Mouse (Mus musculus): ENCODE results near the gene Plekhh1. TPM values are rescaled to one million over a fixed set of nuclear protein-coding genes. Genes with fewer than 3 reads are reported as not detected.
"Not testable (repeated sequence)": the region's sequence is repeated elsewhere in the genome, so short reads cannot be mapped to it uniquely, and the experiment has no call there.

Gene Plekhh1
- polyA plus RNA-seq, 1 experiment from 2014 or later, result 3.6 TPM

GRCm38 (mm10) chr12:79005456-79005855 is 23.5 kb upstream of the Plekhh1 start:
- Histone ChIP-seq H3K4me1 (replicated peaks) (peaks cover 26% of the 10 kb centered on the region), H3K9me3 (no peaks in the 10 kb centered on the region), H3K27me3 (no peaks in the 10 kb centered on the region), H3K4me3 (peak overlapping the region; percentile 95), H3K9ac (0 out of 2 replicates have a peak overlapping the region, but pooled peaks have one; percentile 95), H3K36me3 (no peaks in the 10 kb centered on the region), H3K27ac (replicated peaks) (no peak overlapping the region), H3K4me2 (peak overlapping the region; percentile 79)
- WGBS, result 83% methylated on average over 5 of the region's 5 CpGs
- ATAC-seq (ENCODE audit: low read depth), result no peak

- no peak for ATAC-seq (ENCODE audit: low read depth)
- H3K4me3 ChIP-seq, result peak overlapping the region; percentile 95
- H3K4me2 ChIP-seq, result peak overlapping the region; percentile 79
- no peaks in the 10 kb centered on the region for H3K27me3 ChIP-seq
- H3K9me3 ChIP-seq, result no peaks in the 10 kb centered on the region
- peak overlapping the region; percentile 94 for H3K27ac ChIP-seq (replicated peaks)
- peaks cover 26% of the 10 kb centered on the region for H3K4me1 ChIP-seq (replicated peaks)
- no peaks in the 10 kb centered on the region for H3K36me3 ChIP-seq
- H3K9ac ChIP-seq, result peak overlapping the region; percentile 95
- WGBS, result 35% methylated on average over 9 of the region's 9 CpGs
Measured at GRCm38 (mm10) chr12:79006076-79006475, 22.9 kb upstream of the Plekhh1 start.

GRCm38 (mm10) chr12:79006478-79007125 is 22.4 kb upstream of the Plekhh1 start:
- no peaks in the 10 kb centered on the region for H3K36me3 ChIP-seq
- H3K4me3 ChIP-seq, result peak overlapping the region; percentile 95
- peak overlapping the region; percentile 95 for H3K9ac ChIP-seq
- H3K4me1 ChIP-seq (replicated peaks), result peaks cover 26% of the 10 kb centered on the region
- H3K4me2 ChIP-seq, result peak overlapping the region; percentile 79
- H3K9me3 ChIP-seq, result no peaks in the 10 kb centered on the region
- ATAC-seq (ENCODE audit: low read depth), result peak; percentile 83
- H3K27me3 ChIP-seq, result no peaks in the 10 kb centered on the region
- WGBS, result 2% methylated on average over 37 of the region's 53 CpGs
- peak overlapping the region; percentile 94 for H3K27ac ChIP-seq (replicated peaks)

- Histone ChIP-seq H3K9me3 (no peaks in the 10 kb centered on the region), H3K27ac (replicated peaks) (peak within 1 kb of the TSS; percentile 94), H3K27me3 (no peaks in the 10 kb centered on the region), H3K36me3 (no peaks in the 10 kb centered on the region), H3K4me3 (peak within 1 kb of the TSS; percentile 95), H3K9ac (peak within 1 kb of the TSS; percentile 95), H3K4me1 (replicated peaks) (peaks cover 26% of the 10 kb centered on the region), H3K4me2 (peak within 1 kb of the TSS; percentile 79)
- peak; percentile 96 for ATAC-seq (ENCODE audit: low read depth)
- WGBS, result 2% methylated on average over 41 of the region's 49 CpGs
Measured at GRCm38 (mm10) chr12:79007126-79007753, 21.7 kb upstream of the Plekhh1 start, which contains the start of gene Tmem229b. Tmem229b (minus strand) TSS chr12:79007627.

- Histone ChIP-seq H3K9me3 (no peaks in the 10 kb centered on the region), H3K9ac (no peak overlapping the region), H3K4me3 (no peak overlapping the region), H3K4me1 (replicated peaks) (peaks cover 16% of the 10 kb centered on the region), H3K4me2 (no peak overlapping the region), H3K27ac (replicated peaks) (no peak overlapping the region), H3K36me3 (no peaks in the 10 kb centered on the region), H3K27me3 (no peaks in the 10 kb centered on the region)
- 50% methylated on average over 3 of the region's 3 CpGs for WGBS
- ATAC-seq (ENCODE audit: low read depth), result no peak
Measured at GRCm38 (mm10) chr12:79010569-79010968, 18.4 kb upstream of the Plekhh1 start.

- 0 out of 2 replicates have a peak overlapping the region, but pooled peaks have one; percentile 19 for H3K27ac ChIP-seq (replicated peaks)
- no peak overlapping the region for H3K9ac ChIP-seq
- H3K4me3 ChIP-seq, result no peak overlapping the region
- H3K4me1 ChIP-seq (replicated peaks), result peaks cover 8% of the 10 kb centered on the region; the same call in 1 of the 2 replicates
- no peaks in the 10 kb centered on the region for H3K36me3 ChIP-seq
- H3K27me3 ChIP-seq, result no peaks in the 10 kb centered on the region
- no peak for ATAC-seq (ENCODE audit: low read depth)
- WGBS, result 21% methylated on average over 5 of the region's 5 CpGs
- H3K4me2 ChIP-seq, result no peak overlapping the region
- H3K9me3 ChIP-seq, result no peaks in the 10 kb centered on the region
Measured at GRCm38 (mm10) chr12:79016109-79016508, 12.9 kb upstream of the Plekhh1 start.

- H3K27ac ChIP-seq (replicated peaks), result no peak overlapping the region
- no peak overlapping the region for H3K4me3 ChIP-seq
- no peak overlapping the region for H3K4me2 ChIP-seq
- H3K9me3 ChIP-seq, result no peaks in the 10 kb centered on the region
- no peaks in the 10 kb centered on the region for H3K27me3 ChIP-seq
- H3K36me3 ChIP-seq, result no peaks in the 10 kb centered on the region
- no peak overlapping the region for H3K9ac ChIP-seq
- ATAC-seq (ENCODE audit: low read depth), result no peak
- peaks cover 8% of the 10 kb centered on the region; the same call in 1 of the 2 replicates for H3K4me1 ChIP-seq (replicated peaks)
- 62% methylated on average over 4 of the region's 4 CpGs for WGBS
Measured at GRCm38 (mm10) chr12:79017994-79018399, 11.0 kb upstream of the Plekhh1 start.

GRCm38 (mm10) chr12:79021902-79022301 is 7.1 kb upstream of the Plekhh1 start:
- H3K9ac ChIP-seq, result no peak overlapping the region
- no peaks in the 10 kb centered on the region for H3K36me3 ChIP-seq
- no peak overlapping the region for H3K27ac ChIP-seq (replicated peaks)
- 79% methylated on average over 1 of the region's 1 CpGs for WGBS
- H3K4me1 ChIP-seq (replicated peaks), result no peaks in the 10 kb centered on the region
- H3K27me3 ChIP-seq, result no peaks in the 10 kb centered on the region
- H3K9me3 ChIP-seq, result no peaks in the 10 kb centered on the region
- H3K4me3 ChIP-seq, result no peak overlapping the region
- no peak for ATAC-seq (ENCODE audit: low read depth)
- no peak overlapping the region for H3K4me2 ChIP-seq

- Histone ChIP-seq H3K4me3 (no peak overlapping the region), H3K27ac (replicated peaks) (no peak overlapping the region), H3K9me3 (no peaks in the 10 kb centered on the region), H3K36me3 (no peaks in the 10 kb centered on the region), H3K9ac (no peak overlapping the region), H3K27me3 (no peaks in the 10 kb centered on the region), H3K4me2 (no peak overlapping the region), H3K4me1 (replicated peaks) (no peaks in the 10 kb centered on the region)
- no peak; the same call in 1 of the 2 replicates for ATAC-seq (ENCODE audit: low read depth)
- WGBS, result 11% methylated on average over 3 of the region's 3 CpGs
Measured at GRCm38 (mm10) chr12:79022882-79023281, 6.1 kb upstream of the Plekhh1 start.

- ATAC-seq (ENCODE audit: low read depth); H3K9ac ChIP-seq; H3K4me3 ChIP-seq; H3K9me3 ChIP-seq; H3K4me2 ChIP-seq; H3K27ac ChIP-seq (replicated peaks); H3K27me3 ChIP-seq; H3K36me3 ChIP-seq: not testable (repeated sequence)
- WGBS, result 92% methylated on average over 8 of the region's 8 CpGs
- peaks cover 14% of the 10 kb centered on the region for H3K4me1 ChIP-seq (replicated peaks)
Measured at GRCm38 (mm10) chr12:79027526-79027925, 1.4 kb upstream of the Plekhh1 start.

- WGBS, result 98% methylated on average over 2 of the region's 2 CpGs
- Histone ChIP-seq H3K27ac (replicated peaks) (no peak overlapping the region), H3K9me3 (no peaks in the 10 kb centered on the region), H3K36me3 (no peaks in the 10 kb centered on the region), H3K4me1 (replicated peaks) (peaks cover 8% of the 10 kb centered on the region), H3K27me3 (no peaks in the 10 kb centered on the region), H3K4me3 (no peak overlapping the region), H3K9ac (no peak overlapping the region), H3K4me2 (no peak overlapping the region)
- ATAC-seq (ENCODE audit: low read depth), result no peak
Measured at GRCm38 (mm10) chr12:79034331-79034730, 5.4 kb downstream of the Plekhh1 start.

GRCm38 (mm10) chr12:79035349-79035748 is 6.4 kb downstream of the Plekhh1 start:
- Histone ChIP-seq H3K27ac (replicated peaks) (no peak overlapping the region), H3K9ac (no peak overlapping the region), H3K4me3 (no peak overlapping the region), H3K9me3 (no peaks in the 10 kb centered on the region), H3K27me3 (no peaks in the 10 kb centered on the region), H3K4me2 (no peak overlapping the region), H3K4me1 (replicated peaks) (no peaks in the 10 kb centered on the region), H3K36me3 (no peaks in the 10 kb centered on the region)
- ATAC-seq (ENCODE audit: low read depth), result no peak
- WGBS, result 9% methylated on average over 3 of the region's 3 CpGs
